Mouse (Mus musculus) hindbrain, postnatal 0 days (tissue): ENCODE measurements around the gene March4. TPM values are rescaled to one million over a fixed set of nuclear protein-coding genes. Genes with fewer than 3 reads are reported as not detected.

Source experiments
- ATAC-seq: fragments of 200-750 bp; cut with Nextera tagmentation; 2 replicates; pipeline ENCODE4 v1.8.0; 2017; ENCODE audit warnings: mild to moderate bottlenecking, moderate TSS enrichment, moderate library complexity
- DNase-seq: peaks from one replicate; pipeline ENCODE4 v3.0.0-alpha.2; 2015; ENCODE audit warnings: low spot score
- H3K27ac ChIP-seq: fragments of 300-500 bp; sonication (generic); 2 replicates; pipeline ENCODE4 v1.5.1; 2014; ENCODE audit warnings: mild to moderate bottlenecking
- H3K27me3 ChIP-seq: fragments of 300-500 bp; sonication (generic); 2 replicates; pipeline ENCODE4 v1.6.1; 2014; ENCODE audit warnings: low read length, mixed read lengths; ENCODE audit not compliant: insufficient read depth
- H3K36me3 ChIP-seq: fragments of 300-500 bp; sonication (generic); 2 replicates; pipeline ENCODE4 v1.6.1; 2014; ENCODE audit warnings: low read length, mixed read lengths; ENCODE audit not compliant: insufficient read depth
- H3K4me1 ChIP-seq: fragments of 300-500 bp; sonication (generic); 2 replicates; pipeline ENCODE4 v1.6.1; 2014; ENCODE audit warnings: antibody characterized with exemption, low read length, mixed read lengths; ENCODE audit not compliant: insufficient read depth
- H3K4me2 ChIP-seq: fragments of 300-500 bp; sonication (generic); 2 replicates; pipeline ENCODE4 v1.6.1; 2014; ENCODE audit warnings: low read depth, mild to moderate bottlenecking, low read length, moderate library complexity, mixed read lengths
- H3K4me3 ChIP-seq: fragments of 300-500 bp; sonication (generic); 2 replicates; pipeline ENCODE4 v1.5.1; 2014; ENCODE audit warnings: low read length
- H3K9ac ChIP-seq: fragments of 300-500 bp; sonication (generic); replicated peaks from 2 replicates; pipeline ENCODE4 v1.6.1; 2014; ENCODE audit warnings: mild to moderate bottlenecking, low read length, moderate library complexity, mixed read lengths
- H3K9me3 ChIP-seq: fragments of 300-500 bp; sonication (generic); 2 replicates; pipeline ENCODE4 v1.6.1; 2016; ENCODE audit warnings: low read length, mixed read lengths
- CTCF ChIP-seq: IDR thresholded peaks from 2 replicates; pipeline ENCODE4 v1.5.1; 2016; ENCODE audit warnings: antibody characterized with exemption, control low read depth, low read depth
- WGBS: fragments of 180-500 bp; shearing (Covaris S2); extraction: QIAGEN DNeasy Blood & Tissue Kit; methylation state at CpG from one replicate; pipeline ENCODE4 v1.1.7; 2014; 5-methylcytosine and 5-hydroxymethylcytosine counted together
- polyA plus RNA-seq: library from polyadenylated mRNA; unstranded; fragments of >200 nt; fragmentation: Nextera tagmentation; extraction: Ambion mirVana; gene quantifications from 2 replicates; pipeline ENCODE4 v1.2.1, GENCODE M21; 2015
- total RNA-seq: library from RNA; depleted of rRNA; stranded (reverse); fragments of >200 nt; gene quantifications from 2 replicates; pipeline ENCODE4 v1.2.3, GENCODE M21; 2014

The March4 gene
- total and polyA plus RNA-seq, 2 experiments from 2014 or later = 7.5 to 34.6 TPM

- Histone ChIP-seq H3K4me3 (no peak overlapping the region), H3K27ac (no peak overlapping the region), H3K36me3 (no peaks in the 10 kb centered on the region), H3K27me3 (no peaks in the 10 kb centered on the region), H3K4me1 (no peaks in the 10 kb centered on the region), H3K9me3 (no peaks in the 10 kb centered on the region), H3K9ac (no peak overlapping the region), H3K4me2 (no peak overlapping the region)
- DNase-seq (no peak), ATAC-seq (no peak)
- no peak for TF ChIP-seq CTCF
- 75% methylated on average over 2 of the region's 2 CpGs for WGBS
Observed at GRCm38 (mm10) chr1:72469075-72469474, 67.7 kb downstream of the March4 start.

- 25% methylated on average over 5 of the region's 5 CpGs for WGBS
- H3K4me3 ChIP-seq = no peak overlapping the region
- no peaks in the 10 kb centered on the region for H3K27me3 ChIP-seq
- no peak overlapping the region for H3K4me2 ChIP-seq
- no peaks in the 10 kb centered on the region for H3K36me3 ChIP-seq
- no peaks in the 10 kb centered on the region for H3K9me3 ChIP-seq
- H3K4me1 ChIP-seq = no peaks in the 10 kb centered on the region
- TF ChIP-seq CTCF = no peak
- no peak overlapping the region for H3K9ac ChIP-seq
- DNase-seq = peak; percentile 45
- H3K27ac ChIP-seq = no peak overlapping the region
- ATAC-seq = peak; percentile 6; the same call in 1 of the 2 replicates
Observed at GRCm38 (mm10) chr1:72468466-72469003, 68.2 kb downstream of the March4 start.

GRCm38 (mm10) chr1:72464926-72465583 is 71.7 kb downstream of the March4 start:
- Histone ChIP-seq H3K27me3 (no peaks in the 10 kb centered on the region), H3K4me3 (no peak overlapping the region), H3K4me1 (no peaks in the 10 kb centered on the region), H3K4me2 (no peak overlapping the region), H3K9ac (no peak overlapping the region), H3K9me3 (no peaks in the 10 kb centered on the region), H3K27ac (peak overlapping the region; percentile 41), H3K36me3 (no peaks in the 10 kb centered on the region)
- ATAC-seq (peak; percentile 46; the same call in 1 of the 2 replicates), DNase-seq (peak; percentile 68)
- 25% methylated on average over 12 of the region's 12 CpGs for WGBS
- TF ChIP-seq CTCF = no peak

- H3K36me3 ChIP-seq = no peaks in the 10 kb centered on the region
- H3K9me3 ChIP-seq = no peaks in the 10 kb centered on the region
- H3K4me1 ChIP-seq = 0 out of 2 replicates have a peak, but pooled peaks cover 3% of the 10 kb centered on the region
- ATAC-seq = no peak
- H3K4me2 ChIP-seq = no peak overlapping the region
- H3K4me3 ChIP-seq = no peak overlapping the region
- no peak for DNase-seq
- no peak overlapping the region for H3K9ac ChIP-seq
- no peaks in the 10 kb centered on the region for H3K27me3 ChIP-seq
- no peak for TF ChIP-seq CTCF
- H3K27ac ChIP-seq = peak overlapping the region; percentile 20; the same call in 1 of the 2 replicates
- WGBS = 41% methylated on average over 6 of the region's 6 CpGs
Observed at GRCm38 (mm10) chr1:72462516-72462915, 74.2 kb downstream of the March4 start.

GRCm38 (mm10) chr1:72457652-72458051 is 79.1 kb downstream of the March4 start:
- ATAC-seq (no peak), DNase-seq (no peak)
- peak; percentile 18 for TF ChIP-seq CTCF
- no peak overlapping the region; the same call in 1 of the 2 replicates for H3K27ac ChIP-seq
- peaks cover 28% of the 10 kb centered on the region for H3K4me1 ChIP-seq
- no peak overlapping the region for H3K4me3 ChIP-seq
- no peak overlapping the region for H3K4me2 ChIP-seq
- no peaks in the 10 kb centered on the region for H3K27me3 ChIP-seq
- 67% methylated on average over 4 of the region's 4 CpGs for WGBS
- H3K36me3 ChIP-seq = no peaks in the 10 kb centered on the region
- H3K9ac ChIP-seq = no peak overlapping the region
- H3K9me3 ChIP-seq = no peaks in the 10 kb centered on the region

- Histone ChIP-seq H3K4me2 (no peak overlapping the region), H3K9me3 (no peaks in the 10 kb centered on the region), H3K4me3 (no peak overlapping the region), H3K27ac (peak overlapping the region; percentile 74), H3K9ac (0 out of 2 replicates have a peak overlapping the region, but pooled peaks have one; percentile 23), H3K4me1 (peaks cover 28% of the 10 kb centered on the region), H3K27me3 (no peaks in the 10 kb centered on the region), H3K36me3 (no peaks in the 10 kb centered on the region)
- DNase-seq (peak; percentile 62), ATAC-seq (peak; percentile 84)
- 28% methylated on average over 4 of the region's 4 CpGs for WGBS
- TF ChIP-seq CTCF = no peak
Observed at GRCm38 (mm10) chr1:72455923-72456322, 80.8 kb downstream of the March4 start.

GRCm38 (mm10) chr1:72454733-72455201 is 82.0 kb downstream of the March4 start:
- TF ChIP-seq CTCF = peak; percentile 34
- no peak overlapping the region for H3K9ac ChIP-seq
- ATAC-seq (peak; percentile 46), DNase-seq (peak; percentile 78)
- H3K4me1 ChIP-seq = peaks cover 28% of the 10 kb centered on the region
- H3K9me3 ChIP-seq = no peaks in the 10 kb centered on the region
- H3K36me3 ChIP-seq = no peaks in the 10 kb centered on the region
- H3K4me3 ChIP-seq = no peak overlapping the region
- H3K27ac ChIP-seq = peak overlapping the region; percentile 59; the same call in 1 of the 2 replicates
- H3K4me2 ChIP-seq = no peak overlapping the region
- no peaks in the 10 kb centered on the region for H3K27me3 ChIP-seq
- WGBS = 35% methylated on average over 6 of the region's 6 CpGs
